Mouse (Mus musculus): ENCODE data around the gene Abca14. TPM values are rescaled to one million over a fixed set of nuclear protein-coding genes. Genes with fewer than 3 reads are reported as not detected.
"Not testable (repeated sequence)": the region's sequence is repeated elsewhere in the genome, so short reads cannot be mapped to it uniquely, and the experiment has no call there.

Gene Abca14
- total RNA-seq, 1 experiment = 0.09 TPM

DNA sequence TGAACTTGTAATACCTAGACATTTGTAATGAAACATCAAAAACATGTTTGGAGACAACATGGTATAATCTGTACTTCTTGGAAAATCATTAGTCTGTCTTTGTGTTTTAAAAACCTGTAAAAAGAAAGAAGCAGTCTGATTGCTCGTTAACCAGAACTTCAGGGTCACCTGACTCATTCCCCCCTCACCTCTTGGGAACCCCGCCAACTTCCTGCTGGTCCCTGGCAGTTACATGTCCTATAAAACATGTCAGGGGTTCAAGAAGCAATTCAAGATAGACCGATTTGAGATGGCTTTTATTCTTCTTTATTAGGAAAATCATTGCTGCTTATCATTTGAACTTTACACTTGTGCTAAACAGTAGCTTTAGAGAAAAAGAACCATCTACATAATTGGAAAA, 81.5 kb downstream of the Abca14 start:
- no peaks in the 10 kb centered on the region for H3K9me3 ChIP-seq (ENCODE audit: control insufficient read depth, insufficient read depth, low read depth, low read length)
- no peaks in the 10 kb centered on the region for H3K4me1 ChIP-seq (ENCODE audit: control insufficient read depth in 2 of 2, insufficient read depth in 2 of 2, low read length in 2 of 2, poor library complexity in 1 of 2)
- H3K9ac ChIP-seq (ENCODE audit: insufficient read depth, low read depth, low read length, poor library complexity, severe bottlenecking) = no peak overlapping the region
- H3K27ac ChIP-seq (ENCODE audit: insufficient read depth, low read depth, low read length, poor library complexity, severe bottlenecking) = no peak overlapping the region
- in situ Hi-C loops (cut with MboI; ENCODE audit: low sequenced_read_pairs in 2 of 2, unreplicated experiment in 2 of 2) = no loop called here
- no peak overlapping the region for H3K4me3 ChIP-seq (ENCODE audit: insufficient read depth in 1 of 2, low read depth in 1 of 2, low read length in 2 of 2, poor library complexity in 1 of 2, severe bottlenecking in 1 of 2)
- TF ChIP-seq MAFK (IDR thresholded peaks at IDR 0.05; ENCODE audit: insufficient read depth, low read depth, low read length) (no peak), ZNF384 (IDR thresholded peaks at IDR 0.05; ENCODE audit: low read depth, low read length) (no peak), HCFC1 (IDR thresholded peaks at IDR 0.05; ENCODE audit: borderline replicate concordance, insufficient read depth, low read length) (no peak), ZC3H11A (IDR thresholded peaks at IDR 0.05; ENCODE audit: borderline replicate concordance, low read depth, low read length) (no peak), CHD2 (IDR thresholded peaks at IDR 0.05; ENCODE audit: low read depth, low read length) (no peak)
- no peaks in the 10 kb centered on the region for H3K36me3 ChIP-seq (ENCODE audit: control insufficient read depth, insufficient read depth, low read length, poor library complexity, severe bottlenecking)
- DNase-seq (ENCODE audit: low read depth, low spot score) = no peak

DNA sequence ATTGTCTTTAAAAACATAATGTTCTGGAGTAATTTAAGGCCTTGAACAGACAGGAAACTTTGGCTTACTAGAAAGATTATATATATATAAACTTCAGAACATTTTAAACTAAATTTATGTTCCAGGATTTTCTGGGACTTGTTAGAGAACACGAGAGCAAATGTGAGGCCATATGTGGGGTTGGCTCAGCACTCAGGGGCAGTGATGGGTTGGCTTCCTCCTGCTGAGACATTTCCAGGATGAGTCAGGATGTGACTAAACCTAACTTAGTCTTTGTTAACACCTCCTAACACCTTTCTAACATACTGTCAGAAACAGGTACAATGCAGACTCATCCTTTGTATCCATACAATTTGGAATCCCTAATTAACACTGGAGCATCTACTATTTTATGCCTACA, 112.3 kb downstream of the Abca14 start:
- TF ChIP-seq ZC3H11A (IDR thresholded peaks at IDR 0.05; ENCODE audit: borderline replicate concordance, low read depth, low read length) (no peak), MAFK (IDR thresholded peaks at IDR 0.05; ENCODE audit: insufficient read depth, low read depth, low read length) (no peak), ZNF384 (IDR thresholded peaks at IDR 0.05; ENCODE audit: low read depth, low read length) (no peak), CHD2 (IDR thresholded peaks at IDR 0.05; ENCODE audit: low read depth, low read length) (no peak), HCFC1 (IDR thresholded peaks at IDR 0.05; ENCODE audit: borderline replicate concordance, insufficient read depth, low read length) (no peak)
- H3K4me3 ChIP-seq (ENCODE audit: insufficient read depth in 1 of 2, low read depth in 1 of 2, low read length in 2 of 2, poor library complexity in 1 of 2, severe bottlenecking in 1 of 2) = no peak overlapping the region
- no peaks in the 10 kb centered on the region for H3K36me3 ChIP-seq (ENCODE audit: control insufficient read depth, insufficient read depth, low read length, poor library complexity, severe bottlenecking)
- H3K4me1 ChIP-seq (ENCODE audit: control insufficient read depth in 2 of 2, insufficient read depth in 2 of 2, low read length in 2 of 2, poor library complexity in 1 of 2) = no peaks in the 10 kb centered on the region
- DNase-seq (ENCODE audit: low read depth, low spot score) = no peak
- no peak overlapping the region for H3K9ac ChIP-seq (ENCODE audit: insufficient read depth, low read depth, low read length, poor library complexity, severe bottlenecking)
- in situ Hi-C loops (cut with MboI; ENCODE audit: low sequenced_read_pairs in 2 of 2, unreplicated experiment in 2 of 2) = no loop called here
- H3K27ac ChIP-seq (ENCODE audit: insufficient read depth, low read depth, low read length, poor library complexity, severe bottlenecking) = no peak overlapping the region
- no peaks in the 10 kb centered on the region for H3K9me3 ChIP-seq (ENCODE audit: control insufficient read depth, insufficient read depth, low read depth, low read length)

DNA sequence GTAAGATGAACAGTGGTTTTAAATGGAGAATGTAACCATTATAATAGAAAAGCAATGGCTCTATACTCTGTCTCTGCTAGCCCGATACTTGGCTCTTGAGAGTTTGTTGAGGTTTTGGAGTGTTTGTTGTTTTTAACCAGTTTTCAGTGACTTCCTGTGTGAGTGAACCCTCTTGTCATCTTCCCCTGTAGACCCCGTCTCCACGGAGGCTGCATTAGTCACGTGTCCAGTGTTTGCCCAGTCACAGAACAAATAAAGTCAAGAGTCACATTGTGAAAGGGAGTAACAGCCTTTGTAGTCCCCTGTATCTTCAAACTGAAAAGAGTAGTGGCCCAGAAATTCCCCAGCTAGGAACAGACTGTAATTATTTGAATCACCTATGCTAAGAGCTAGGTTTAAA, 119.2 kb downstream of the Abca14 start:
- no peaks in the 10 kb centered on the region for H3K9me3 ChIP-seq (ENCODE audit: control insufficient read depth, insufficient read depth, low read depth, low read length)
- in situ Hi-C loops (cut with MboI; ENCODE audit: low sequenced_read_pairs in 2 of 2, unreplicated experiment in 2 of 2) = loop anchor here in 1 of 2 experiments (10.0 kb wide), 1 partner anchor 78 kb away; no protein-coding TSS in a partner anchor
- H3K36me3 ChIP-seq (ENCODE audit: control insufficient read depth, insufficient read depth, low read length, poor library complexity, severe bottlenecking) = no peaks in the 10 kb centered on the region
- no peak for DNase-seq (ENCODE audit: low read depth, low spot score)
- H3K9ac ChIP-seq (ENCODE audit: insufficient read depth, low read depth, low read length, poor library complexity, severe bottlenecking) = no peak overlapping the region
- H3K4me1 ChIP-seq (ENCODE audit: control insufficient read depth in 2 of 2, insufficient read depth in 2 of 2, low read length in 2 of 2, poor library complexity in 1 of 2) = peaks cover 2 to 7% of the 10 kb centered on the region in 2 experiments; a peak in 2 of 4 replicates
- H3K27ac ChIP-seq (ENCODE audit: insufficient read depth, low read depth, low read length, poor library complexity, severe bottlenecking) = no peak overlapping the region
- no peak overlapping the region for H3K4me3 ChIP-seq (ENCODE audit: insufficient read depth in 1 of 2, low read depth in 1 of 2, low read length in 2 of 2, poor library complexity in 1 of 2, severe bottlenecking in 1 of 2)
- TF ChIP-seq ZC3H11A (IDR thresholded peaks at IDR 0.05; ENCODE audit: borderline replicate concordance, low read depth, low read length) (no peak), HCFC1 (IDR thresholded peaks at IDR 0.05; ENCODE audit: borderline replicate concordance, insufficient read depth, low read length) (no peak), MAFK (IDR thresholded peaks at IDR 0.05; ENCODE audit: insufficient read depth, low read depth, low read length) (no peak), ZNF384 (IDR thresholded peaks at IDR 0.05; ENCODE audit: low read depth, low read length) (no peak), CHD2 (IDR thresholded peaks at IDR 0.05; ENCODE audit: low read depth, low read length) (no peak)

DNA sequence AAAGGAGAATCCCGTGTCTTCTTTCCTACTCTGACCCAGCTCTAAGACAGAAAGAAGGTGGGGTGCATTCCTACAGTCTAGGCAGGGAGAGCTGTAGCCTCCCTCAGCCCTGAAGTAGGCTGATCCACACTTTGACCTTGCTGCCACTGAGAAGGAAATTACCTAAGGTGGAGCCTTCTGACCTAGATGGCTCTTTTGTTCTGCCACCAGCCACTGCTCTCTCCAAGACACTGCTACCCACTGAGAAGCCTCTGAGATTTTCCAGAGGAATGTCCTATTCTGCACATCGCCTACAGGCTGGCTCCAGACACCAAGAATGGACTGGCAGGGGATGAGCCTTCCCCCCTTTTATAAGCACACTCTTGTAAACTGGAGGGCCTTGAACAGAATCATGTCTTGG, 122.2 kb downstream of the Abca14 start:
- not testable (repeated sequence) for H3K9me3 ChIP-seq (ENCODE audit: control insufficient read depth, insufficient read depth, low read depth, low read length); DNase-seq (ENCODE audit: low read depth, low spot score); H3K36me3 ChIP-seq (ENCODE audit: control insufficient read depth, insufficient read depth, low read length, poor library complexity, severe bottlenecking); H3K4me1 ChIP-seq (ENCODE audit: control insufficient read depth in 2 of 2, insufficient read depth in 2 of 2, low read length in 2 of 2, poor library complexity in 1 of 2); H3K27ac ChIP-seq (ENCODE audit: insufficient read depth, low read depth, low read length, poor library complexity, severe bottlenecking); H3K4me3 ChIP-seq (ENCODE audit: insufficient read depth in 1 of 2, low read depth in 1 of 2, low read length in 2 of 2, poor library complexity in 1 of 2, severe bottlenecking in 1 of 2); H3K9ac ChIP-seq (ENCODE audit: insufficient read depth, low read depth, low read length, poor library complexity, severe bottlenecking)
- in situ Hi-C loops (cut with MboI; ENCODE audit: low sequenced_read_pairs in 2 of 2, unreplicated experiment in 2 of 2) = loop anchor here in 1 of 2 experiments (10.0 kb wide), 1 partner anchor 81 kb away; no protein-coding TSS in a partner anchor
